ENCODE assay signal across 1 mouse cellular context in genomic region chr19:46846459-46846858, GRCm38 (mm10).
TF ChIP-seq lines count a peak whose summit lies in the region.

No protein-coding gene starts in this region.

TF ChIP-seq in MEL, 35 proteins besides CTCF, POLR2A, EP300 and RAD21 (continued from another document):
- TF ChIP-seq ZC3H11A (IDR thresholded peaks at IDR 0.05; ENCODE audit: low read depth, low read length) (no peak), BHLHE40 (IDR thresholded peaks at IDR 0.05; ENCODE audit: borderline replicate concordance, low read depth, low read length) (peak; percentile 63; the same call in 1 of the 2 replicates), HCFC1 (IDR thresholded peaks at IDR 0.05; ENCODE audit: low read depth, low read length) (no peak), MAFK (IDR thresholded peaks at IDR 0.05; ENCODE audit: borderline replicate concordance, low read depth, low read length) (no peak), TCF12 (IDR thresholded peaks at IDR 0.05; ENCODE audit: low read depth, low read length) (peak; percentile 76), SMC3 (IDR thresholded peaks at IDR 0.05; ENCODE audit: low read depth, low read length) (no peak), JUND (IDR thresholded peaks at IDR 0.05; ENCODE audit: low read depth, low read length) (no peak)
